Mouse (Mus musculus) midbrain, postnatal 0 days (tissue): ENCODE data around the gene Cyp39a1. TPM values are rescaled to one million over a fixed set of nuclear protein-coding genes. Genes with fewer than 3 reads are reported as not detected.
A peak's percentile ranks its signal among the peaks of the same experiment; 100 is the strongest.

Experiments
- ATAC-seq: fragments of 200-750 bp; cut with Nextera tagmentation; 2 replicates; pipeline ENCODE4 v1.8.0; 2017; ENCODE audit warnings: moderate number of reproducible peaks, mild to moderate bottlenecking, moderate TSS enrichment, moderate library complexity; ENCODE audit not compliant: low FRiP score
- DNase-seq: peaks from one replicate; pipeline ENCODE4 v3.0.0-alpha.2; 2015; ENCODE audit warnings: low spot score
- H3K27ac ChIP-seq: fragments of 300-500 bp; sonication (generic); 2 replicates; pipeline ENCODE4 v1.5.1; 2014; ENCODE audit warnings: low read depth, mild to moderate bottlenecking, low read length, mixed read lengths
- H3K27me3 ChIP-seq: fragments of 300-500 bp; sonication (generic); 2 replicates; pipeline ENCODE4 v1.6.1; 2014; ENCODE audit warnings: low read length, control low read depth, mixed read lengths; ENCODE audit not compliant: insufficient read depth
- H3K36me3 ChIP-seq: fragments of 300-500 bp; sonication (generic); 2 replicates; pipeline ENCODE4 v1.6.1; 2014; ENCODE audit warnings: low read length, control low read depth, mixed read lengths; ENCODE audit not compliant: insufficient read depth
- H3K4me1 ChIP-seq: fragments of 300-500 bp; sonication (generic); 2 replicates; pipeline ENCODE4 v1.6.1; 2014; ENCODE audit warnings: mild to moderate bottlenecking, control low read depth, antibody characterized with exemption, low read length, mixed read lengths; ENCODE audit not compliant: insufficient read depth
- H3K4me2 ChIP-seq: fragments of 300-500 bp; sonication (generic); 2 replicates; pipeline ENCODE4 v1.6.1; 2014; ENCODE audit warnings: low read depth, mild to moderate bottlenecking, low read length, mixed read lengths; ENCODE audit not compliant: poor library complexity, severe bottlenecking
- H3K4me3 ChIP-seq: fragments of 300-500 bp; sonication (generic); 2 replicates; pipeline ENCODE4 v1.5.1; 2014; ENCODE audit warnings: low read depth, mild to moderate bottlenecking, low read length, moderate library complexity
- H3K9ac ChIP-seq: fragments of 300-500 bp; sonication (generic); replicated peaks from 2 replicates; pipeline ENCODE4 v1.6.1; 2014; ENCODE audit warnings: mild to moderate bottlenecking, low read length, moderate library complexity, mixed read lengths; ENCODE audit not compliant: poor library complexity, severe bottlenecking
- H3K9me3 ChIP-seq: fragments of 300-500 bp; sonication (generic); 2 replicates; pipeline ENCODE4 v1.6.1; 2016; ENCODE audit warnings: low read length, control low read depth
- CTCF ChIP-seq: IDR thresholded peaks from 2 replicates; pipeline ENCODE4 v1.5.1; 2016; ENCODE audit warnings: antibody characterized with exemption, mild to moderate bottlenecking
- WGBS: fragments of 180-500 bp; shearing (Covaris S2); extraction: QIAGEN DNeasy Blood & Tissue Kit; methylation state at CpG from one replicate; pipeline ENCODE4 v1.1.7; 2014; 5-methylcytosine and 5-hydroxymethylcytosine counted together
- polyA plus RNA-seq: library from polyadenylated mRNA; unstranded; fragments of >200 nt; fragmentation: Nextera tagmentation; extraction: Ambion mirVana; gene quantifications from 2 replicates; pipeline ENCODE4 v1.2.1, GENCODE M21; 2015
- total RNA-seq: library from RNA; depleted of rRNA; stranded (reverse); fragments of >200 nt; gene quantifications from 2 replicates; pipeline ENCODE4 v1.2.3, GENCODE M21; 2014

Gene Cyp39a1
- total and polyA plus RNA-seq, 2 experiments from 2014 or later, result 1.3 to 5.6 TPM

GRCm38 (mm10) chr17:43707254-43707653, 40.0 kb downstream of the Cyp39a1 start:
- Histone ChIP-seq H3K9me3 (no peaks in the 10 kb centered on the region), H3K27ac (no peak overlapping the region), H3K4me1 (no peaks in the 10 kb centered on the region), H3K9ac (no peak overlapping the region), H3K4me2 (no peak overlapping the region), H3K4me3 (no peak overlapping the region), H3K27me3 (no peaks in the 10 kb centered on the region), H3K36me3 (no peaks in the 10 kb centered on the region)
- 78% methylated on average over 3 of the region's 3 CpGs for WGBS
- ATAC-seq (no peak), DNase-seq (peak; percentile 8)
- no peak for TF ChIP-seq CTCF

- no peak for TF ChIP-seq CTCF
- no peaks in the 10 kb centered on the region for H3K36me3 ChIP-seq
- H3K27me3 ChIP-seq, result no peaks in the 10 kb centered on the region
- ATAC-seq, result no peak
- no peak overlapping the region for H3K4me2 ChIP-seq
- DNase-seq, result no peak
- no peak overlapping the region for H3K9ac ChIP-seq
- H3K4me3 ChIP-seq, result no peak overlapping the region
- H3K27ac ChIP-seq, result no peak overlapping the region
- WGBS, result 91% methylated on average over 7 of the region's 7 CpGs
- H3K9me3 ChIP-seq, result no peaks in the 10 kb centered on the region
- H3K4me1 ChIP-seq, result no peaks in the 10 kb centered on the region
Observed at GRCm38 (mm10) chr17:43711557-43712352, 44.5 kb downstream of the Cyp39a1 start.

- Histone ChIP-seq H3K4me3 (no peak overlapping the region), H3K36me3 (no peaks in the 10 kb centered on the region), H3K9me3 (no peaks in the 10 kb centered on the region), H3K9ac (no peak overlapping the region), H3K4me2 (no peak overlapping the region), H3K27ac (no peak overlapping the region), H3K27me3 (no peaks in the 10 kb centered on the region), H3K4me1 (no peaks in the 10 kb centered on the region)
- DNase-seq, result no peak
- 78% methylated on average over 3 of the region's 3 CpGs for WGBS
- no peak for ATAC-seq
- TF ChIP-seq CTCF, result no peak
Observed at GRCm38 (mm10) chr17:43714191-43714590, 47.0 kb downstream of the Cyp39a1 start.

GRCm38 (mm10) chr17:43716601-43717000, 49.4 kb downstream of the Cyp39a1 start:
- Histone ChIP-seq H3K36me3 (no peaks in the 10 kb centered on the region), H3K9ac (no peak overlapping the region), H3K4me2 (no peak overlapping the region), H3K9me3 (no peaks in the 10 kb centered on the region), H3K4me3 (no peak overlapping the region), H3K27me3 (no peaks in the 10 kb centered on the region), H3K27ac (no peak overlapping the region), H3K4me1 (no peaks in the 10 kb centered on the region)
- WGBS, result 73% methylated on average over 7 of the region's 7 CpGs
- TF ChIP-seq CTCF, result no peak
- ATAC-seq (no peak), DNase-seq (no peak)

GRCm38 (mm10) chr17:43719401-43719800, 52.2 kb downstream of the Cyp39a1 start:
- TF ChIP-seq CTCF, result no peak
- Histone ChIP-seq H3K4me3 (no peak overlapping the region), H3K4me1 (no peaks in the 10 kb centered on the region), H3K36me3 (no peaks in the 10 kb centered on the region), H3K9ac (no peak overlapping the region), H3K4me2 (no peak overlapping the region), H3K27me3 (no peaks in the 10 kb centered on the region), H3K27ac (no peak overlapping the region), H3K9me3 (no peaks in the 10 kb centered on the region)
- no peak for ATAC-seq
- no peak for DNase-seq
- 91% methylated on average over 3 of the region's 3 CpGs for WGBS

- peak; percentile 30; the same call in 1 of the 2 replicates for TF ChIP-seq CTCF
- Histone ChIP-seq H3K4me2 (no peak overlapping the region), H3K27me3 (no peaks in the 10 kb centered on the region), H3K4me1 (no peaks in the 10 kb centered on the region), H3K36me3 (no peaks in the 10 kb centered on the region), H3K4me3 (no peak overlapping the region), H3K27ac (no peak overlapping the region), H3K9ac (no peak overlapping the region), H3K9me3 (no peaks in the 10 kb centered on the region)
- WGBS, result 92% methylated on average over 2 of the region's 2 CpGs
- ATAC-seq (no peak), DNase-seq (no peak)
Observed at GRCm38 (mm10) chr17:43724480-43724879, 57.3 kb downstream of the Cyp39a1 start.
